Mouse (Mus musculus): Measurements from ENCODE around the gene Olfr9. TPM values are rescaled to one million over a fixed set of nuclear protein-coding genes. Genes with fewer than 3 reads are reported as not detected.
"Not testable (repeated sequence)": the region's sequence is repeated elsewhere in the genome, so short reads cannot be mapped to it uniquely, and the experiment has no call there.

Olfr9 gene
- total RNA-seq (2021): not detected
- long read RNA-seq, experiment 1: 0 reads
- long read RNA-seq, experiment 2: 0 reads

DNA sequence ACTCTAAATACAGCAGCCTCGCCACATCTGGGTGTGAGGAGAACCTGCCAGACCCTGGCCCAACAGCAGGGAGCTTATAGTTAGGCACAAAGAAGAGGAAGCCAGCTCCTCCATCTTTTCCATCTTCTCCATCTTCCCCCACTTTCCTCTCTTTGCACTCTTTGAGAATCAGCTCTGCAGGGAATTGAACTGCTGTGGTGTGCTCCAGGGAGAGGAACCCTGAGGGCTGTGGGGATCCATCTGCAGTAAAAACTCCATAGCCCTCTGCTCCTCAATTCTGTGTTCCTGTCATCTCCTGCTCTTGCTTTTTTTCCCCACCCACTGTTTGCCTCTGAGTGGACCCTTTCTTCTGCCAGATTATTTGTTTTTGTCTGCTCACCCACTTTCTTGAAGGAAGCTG lies at the start of gene Olfr9:
Gene Olfr9, plus strand, starts transcription at position 301 of the 400 bp plus-strand sequence.
- not testable (repeated sequence) for DNase-seq (ENCODE audit: low spot score in 2 of 2)

DNA sequence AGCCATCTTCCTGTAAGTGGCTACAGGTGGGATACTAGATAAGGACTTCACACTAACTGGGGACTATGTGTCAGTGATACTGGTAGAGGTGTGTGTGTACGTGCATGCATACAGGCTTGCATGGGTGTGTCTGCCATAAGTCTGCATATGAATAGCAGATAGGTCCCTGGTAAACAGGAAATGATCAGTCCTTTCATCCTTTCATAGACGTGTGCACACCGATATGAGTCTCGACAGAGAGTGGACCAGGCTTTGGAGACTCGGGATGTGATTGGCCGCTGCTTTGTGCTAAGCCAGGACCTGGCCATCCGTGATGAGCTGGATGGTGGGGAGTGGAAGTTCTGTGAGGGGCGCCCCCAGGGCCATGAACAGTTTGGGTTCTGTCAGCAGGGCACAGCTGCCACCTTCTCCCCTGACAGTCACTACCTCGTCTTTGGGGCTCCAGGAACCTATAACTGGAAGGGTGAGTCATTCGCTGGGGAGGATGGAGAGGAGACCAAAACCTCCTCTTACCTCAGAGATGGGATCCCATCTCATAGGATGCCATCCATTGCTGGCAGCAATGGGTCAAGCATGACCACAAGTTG lies 48.7 kb upstream of the Olfr9 start:
- DNase-seq (ENCODE audit: low spot score in 2 of 2): no peak

DNA sequence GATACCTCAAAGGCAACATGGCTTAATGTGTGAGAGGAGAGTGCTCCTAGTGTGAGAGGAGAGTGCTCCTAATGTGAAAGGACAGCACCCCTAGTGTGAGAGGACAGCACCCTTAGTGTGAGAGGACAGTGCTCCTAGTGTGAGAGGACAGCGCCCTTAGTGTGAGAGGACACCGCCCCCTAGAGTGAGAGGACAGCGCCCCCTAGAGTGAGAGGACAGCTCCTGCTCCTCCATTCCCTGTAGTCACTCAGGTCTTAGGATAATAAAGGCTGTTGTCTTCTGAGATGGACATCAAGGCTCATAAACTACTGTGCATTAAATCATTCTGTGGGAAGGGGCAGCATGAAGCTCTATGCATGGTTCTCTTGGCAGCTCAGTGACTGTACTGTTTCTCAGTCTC lies 43.6 kb upstream of the Olfr9 start:
- peak; percentile 20 to 40 for DNase-seq (ENCODE audit: low spot score in 2 of 2)

DNA sequence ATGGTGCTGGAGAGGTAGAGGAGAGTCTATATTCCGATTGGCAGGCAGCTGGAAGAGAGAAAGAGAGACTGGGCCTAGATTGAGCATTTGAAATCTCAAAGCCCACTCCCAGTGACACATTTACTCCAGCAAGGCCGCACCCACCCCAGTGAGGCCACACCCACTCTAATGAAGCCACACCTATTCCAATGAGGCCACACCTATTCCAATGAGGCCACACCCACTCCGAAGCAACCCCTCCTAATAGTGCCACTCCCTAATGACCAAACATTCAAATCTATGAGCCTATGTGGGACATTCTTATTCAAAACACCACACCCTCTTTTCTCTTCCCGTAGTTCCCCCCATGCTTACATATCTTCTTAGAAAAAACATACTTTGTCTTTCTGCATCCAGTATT lies 41.7 kb upstream of the Olfr9 start:
- no peak for DNase-seq (ENCODE audit: low spot score in 2 of 2)

DNA sequence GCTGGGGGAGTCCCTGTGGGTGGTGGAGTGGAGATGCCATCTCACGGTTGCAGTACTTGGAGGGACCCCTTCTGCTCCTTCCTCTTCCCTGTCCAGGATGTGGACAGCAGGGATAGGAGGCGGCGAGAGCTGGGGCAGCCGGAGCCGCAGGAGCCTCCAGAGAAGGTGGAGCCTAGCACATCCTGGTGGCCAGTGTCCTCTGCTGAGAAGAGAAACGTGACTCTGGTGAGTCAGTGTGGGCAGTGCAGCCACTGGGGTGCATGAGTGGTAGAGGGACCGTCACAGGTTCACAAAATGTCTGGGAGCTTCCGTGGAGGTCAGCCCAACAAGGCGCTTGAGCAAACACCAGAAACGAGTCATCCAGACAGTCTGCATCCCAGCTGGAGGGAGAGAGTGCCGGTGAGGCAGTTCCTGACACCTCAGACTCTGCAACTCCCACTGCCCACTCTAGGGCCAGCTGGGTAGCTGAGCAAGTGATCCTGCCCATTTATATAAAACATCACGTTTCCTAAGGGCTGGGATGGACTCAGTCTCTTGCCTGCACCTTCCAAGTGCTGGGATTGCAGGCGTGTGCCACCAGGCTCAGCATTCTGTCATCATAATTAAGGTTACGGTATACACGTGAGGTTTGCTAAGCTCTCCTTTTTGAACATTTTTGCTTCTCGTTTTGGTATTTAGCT lies 38.9 kb upstream of the Olfr9 start:
- no peak for DNase-seq (ENCODE audit: low spot score in 2 of 2)

DNA sequence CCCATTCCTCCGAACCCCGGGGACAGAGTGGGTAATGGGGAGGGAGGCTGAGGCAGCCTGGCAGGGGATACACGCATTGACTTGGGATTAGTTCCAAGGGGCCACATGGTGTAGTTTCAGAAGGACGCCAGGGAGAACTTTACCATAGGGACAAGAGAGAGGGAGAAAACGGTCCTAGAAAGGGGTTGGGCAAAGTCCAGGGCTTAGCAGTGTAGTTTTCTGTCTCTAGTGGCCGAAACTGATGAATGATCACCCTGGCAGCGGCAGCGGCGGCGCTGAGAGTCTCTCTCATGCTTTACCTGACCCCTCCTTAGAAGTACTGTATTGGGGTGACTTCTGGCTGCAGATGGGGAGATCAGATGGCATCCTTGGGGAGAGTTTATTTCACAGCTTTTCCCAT lies 30.9 kb upstream of the Olfr9 start:
- no peak for DNase-seq (ENCODE audit: low spot score in 2 of 2)

DNA sequence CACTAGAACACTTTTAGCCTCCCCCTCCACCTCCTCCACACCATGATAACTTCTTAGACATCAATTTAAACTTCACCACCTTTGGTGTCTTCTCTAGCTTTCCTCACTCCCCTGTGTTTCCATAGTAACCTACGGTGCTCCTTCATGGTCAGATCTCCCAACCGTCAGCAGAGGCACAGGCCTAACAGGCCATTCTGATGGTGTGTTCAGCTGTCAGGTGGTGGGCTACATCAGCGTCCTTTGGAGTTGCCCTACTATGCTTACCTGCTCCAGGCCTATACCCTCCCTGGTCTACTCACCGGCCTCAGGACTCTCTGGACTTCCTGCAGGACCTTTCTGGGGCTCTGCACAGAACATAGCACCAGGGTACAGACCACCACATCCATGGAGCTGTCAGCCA lies 29.1 kb upstream of the Olfr9 start:
- DNase-seq (ENCODE audit: low spot score in 2 of 2): no peak

DNA sequence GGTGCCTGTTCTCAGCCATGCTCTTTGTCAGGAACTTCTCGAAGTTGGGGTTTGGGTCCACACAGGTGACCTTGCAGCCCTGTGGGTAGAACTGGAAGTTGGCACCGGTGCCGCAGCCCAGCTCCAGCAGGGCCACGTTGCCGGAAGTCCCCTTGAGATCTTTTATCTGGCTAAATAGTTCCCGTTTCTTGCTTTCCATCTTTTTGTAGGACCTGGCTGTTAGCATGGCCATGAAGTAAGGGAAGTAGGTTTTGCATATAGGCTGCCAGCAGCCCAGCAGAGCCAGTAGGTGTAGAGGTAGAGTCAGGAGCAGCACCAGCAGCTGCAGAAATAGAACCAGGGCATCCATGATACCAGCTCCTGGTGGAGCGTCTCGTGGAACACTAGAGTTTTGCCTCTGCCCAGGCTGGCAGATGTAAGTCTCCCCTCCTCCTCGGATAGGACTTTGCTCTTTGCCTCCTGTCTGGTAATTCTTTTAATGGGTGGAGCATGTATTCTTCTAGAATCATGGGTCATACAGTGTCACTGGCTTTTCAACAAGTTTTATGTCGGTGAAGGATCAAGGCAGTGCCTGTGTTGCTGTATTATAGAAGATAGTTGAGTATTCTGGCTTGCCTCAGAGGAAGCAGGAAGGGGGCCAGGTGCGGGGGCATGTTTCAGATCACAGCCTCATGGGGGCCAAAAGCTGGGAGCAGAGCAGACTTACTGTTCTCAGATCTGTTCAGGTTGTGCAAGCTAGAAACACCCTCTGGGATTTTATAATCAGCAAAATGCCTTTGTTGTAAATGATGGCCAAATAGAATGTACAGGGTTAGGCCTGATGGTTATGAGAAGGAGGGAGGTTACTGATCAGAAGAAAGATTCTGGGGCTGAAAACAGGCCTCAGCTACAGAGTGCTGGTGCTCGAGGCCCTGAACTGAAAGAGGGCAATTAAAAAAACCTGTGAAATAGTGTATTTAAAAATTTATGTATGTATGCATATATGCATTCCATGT lies 28.3 kb upstream of the Olfr9 start, which contains the start of gene Mettl7b:
Gene Mettl7b, minus strand, starts transcription at position 399 of the 995 bp plus-strand sequence.
- DNase-seq (ENCODE audit: low spot score in 2 of 2): no peak

DNA sequence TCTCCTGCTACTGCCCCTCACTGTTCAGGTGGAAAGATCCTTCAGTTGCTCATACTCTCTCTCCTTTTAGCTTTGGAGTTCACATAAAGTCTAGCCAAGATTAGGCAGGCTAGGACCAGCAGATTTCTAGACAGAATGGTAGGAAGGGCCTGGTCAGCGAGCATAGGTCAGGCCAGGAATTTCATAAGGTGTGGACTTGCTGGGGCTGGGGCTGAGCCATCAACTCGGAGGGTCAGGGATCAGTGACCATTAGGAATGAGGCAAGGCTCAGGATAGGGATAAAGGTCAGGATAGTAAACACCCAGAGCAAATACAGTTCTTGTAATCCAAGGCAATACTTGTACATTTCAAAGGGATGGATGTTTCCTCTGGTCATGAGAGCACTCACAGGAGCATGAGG lies 24.3 kb upstream of the Olfr9 start:
- DNase-seq (ENCODE audit: low spot score in 2 of 2): no peak

DNA sequence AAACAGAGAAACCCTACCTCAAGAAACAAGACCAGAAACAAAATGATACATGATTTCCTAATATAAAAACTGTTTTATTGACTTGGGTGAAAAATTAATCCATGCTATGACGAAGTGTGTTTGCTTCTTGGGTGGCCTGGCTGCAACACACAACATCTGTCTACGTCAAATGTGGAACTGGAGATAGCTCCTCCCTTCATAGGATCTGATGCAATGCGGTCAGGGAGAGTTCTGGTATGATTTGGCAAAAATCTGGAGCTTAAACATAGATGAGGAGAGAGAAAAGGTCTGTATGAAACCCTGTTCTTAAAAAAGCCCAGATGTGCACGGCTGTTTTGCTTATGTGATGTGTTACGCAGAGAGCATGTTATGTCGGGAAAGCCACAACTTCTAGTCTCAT lies 23.4 kb upstream of the Olfr9 start:
- no peak for DNase-seq (ENCODE audit: low spot score in 2 of 2)

DNA sequence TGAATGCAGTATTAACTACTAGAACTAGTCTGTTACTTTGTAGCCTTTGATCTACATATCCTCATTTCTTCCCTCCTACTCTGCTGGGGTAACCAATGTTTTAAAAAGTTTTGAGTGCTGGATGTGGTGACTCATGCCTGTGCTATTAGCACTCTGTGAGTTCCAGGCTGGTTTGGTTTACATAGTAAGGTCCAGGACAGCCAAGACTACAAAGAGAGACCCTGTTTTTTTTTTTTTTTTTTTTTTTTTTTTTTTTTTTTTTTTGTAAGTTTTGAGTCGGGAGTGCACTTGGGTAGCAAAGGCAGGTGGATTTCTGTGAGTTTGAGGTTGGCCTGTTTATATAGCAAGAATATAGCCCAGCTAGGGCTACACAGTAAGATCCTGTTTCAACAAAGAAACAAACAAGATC lies 20.9 kb upstream of the Olfr9 start:
- no peak for DNase-seq (ENCODE audit: low spot score in 2 of 2)

DNA sequence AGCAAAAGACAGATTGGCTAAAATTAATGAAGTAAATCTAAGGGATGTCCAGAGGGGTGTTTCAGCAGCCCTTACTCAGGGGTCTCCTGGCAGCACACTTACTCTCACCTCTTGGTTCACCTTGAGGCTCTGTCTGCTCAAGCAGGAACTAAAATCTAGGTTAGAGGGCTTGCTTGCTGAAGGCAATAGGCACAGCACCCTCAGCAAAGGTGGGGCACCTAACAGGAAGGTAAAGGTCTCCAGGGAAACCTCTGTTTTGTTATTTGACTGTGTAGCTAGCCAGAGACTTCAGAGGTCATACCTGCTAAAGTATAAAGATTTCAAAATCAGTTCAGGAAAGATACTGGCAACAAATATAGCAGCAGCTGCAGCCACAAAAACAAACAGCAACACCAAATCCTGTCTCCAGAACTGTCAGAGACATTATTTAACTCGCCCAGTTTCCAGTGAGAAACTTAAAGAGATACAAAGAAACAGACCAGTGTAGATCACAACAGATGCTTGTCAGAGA lies 18.4 kb upstream of the Olfr9 start:
- DNase-seq (ENCODE audit: low spot score in 2 of 2): no peak

DNA sequence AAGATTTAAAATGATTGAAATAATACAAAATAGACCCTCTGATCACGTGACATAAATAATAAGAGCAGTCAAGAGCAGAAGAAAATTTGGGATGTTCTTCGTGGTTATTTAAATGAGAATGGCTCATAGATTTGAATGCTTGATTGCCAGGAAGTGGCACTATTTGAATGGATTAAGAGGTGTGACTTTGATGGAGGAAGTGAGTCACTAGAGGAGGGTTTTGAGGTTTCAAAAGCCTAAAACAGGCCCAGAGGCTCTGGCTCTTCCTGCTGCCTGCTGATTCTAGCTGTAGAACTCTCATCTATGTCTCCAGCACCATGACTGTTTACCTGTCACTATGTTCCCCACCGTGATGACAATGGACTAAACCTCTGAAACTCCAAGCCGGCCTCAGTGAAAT lies 16.4 kb upstream of the Olfr9 start:
- no peak for DNase-seq (ENCODE audit: low spot score in 2 of 2)

DNA sequence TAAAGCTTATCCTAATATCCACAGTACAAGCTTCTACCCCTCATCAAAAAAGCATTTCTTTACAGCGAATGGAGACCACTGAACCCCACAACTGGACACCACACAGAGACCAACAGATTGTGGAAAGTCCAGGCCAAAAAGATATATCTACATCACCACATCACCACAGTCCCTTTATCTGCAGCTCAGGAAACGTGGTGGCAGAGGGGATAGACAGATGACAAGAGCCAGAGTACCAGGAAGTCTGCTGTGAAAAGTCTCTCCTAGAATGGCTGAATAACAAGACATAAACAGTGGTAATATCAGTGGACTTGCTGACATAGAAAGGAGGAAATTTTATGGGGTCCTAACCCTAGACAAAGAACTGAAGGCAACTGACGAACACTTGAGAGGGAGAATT lies 12.8 kb upstream of the Olfr9 start:
- DNase-seq (ENCODE audit: low spot score in 2 of 2): no peak

DNA sequence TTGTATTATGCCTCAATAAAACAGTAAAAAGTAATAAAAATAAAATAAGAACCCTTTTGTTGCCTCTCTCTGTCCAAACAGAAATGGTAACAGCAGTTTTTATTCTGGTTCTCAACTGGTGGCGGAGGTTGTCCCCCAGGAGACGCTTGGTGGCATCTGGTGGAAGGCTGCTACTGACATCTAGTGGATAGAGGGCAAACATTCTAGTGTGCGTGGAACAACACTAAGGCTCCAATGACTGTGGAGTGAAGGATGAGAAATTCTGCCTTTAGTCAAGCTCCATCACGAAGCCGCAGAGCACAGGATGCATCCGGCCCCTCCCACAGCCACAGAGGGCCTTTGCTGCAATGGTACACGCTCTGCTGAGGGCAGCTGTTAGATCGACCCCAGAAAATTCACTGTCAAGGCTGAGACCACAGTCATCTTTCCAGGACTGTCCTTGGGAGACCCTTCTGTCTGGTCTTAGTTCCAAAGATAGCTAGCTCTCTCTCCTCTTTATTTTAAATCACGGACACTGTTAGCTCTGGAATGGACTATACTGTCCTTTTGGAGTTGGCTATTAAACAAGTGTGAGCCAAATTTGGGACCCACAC lies 11.6 kb upstream of the Olfr9 start:
- peak; percentile 21 to 24 for DNase-seq (ENCODE audit: low spot score in 2 of 2)

DNA sequence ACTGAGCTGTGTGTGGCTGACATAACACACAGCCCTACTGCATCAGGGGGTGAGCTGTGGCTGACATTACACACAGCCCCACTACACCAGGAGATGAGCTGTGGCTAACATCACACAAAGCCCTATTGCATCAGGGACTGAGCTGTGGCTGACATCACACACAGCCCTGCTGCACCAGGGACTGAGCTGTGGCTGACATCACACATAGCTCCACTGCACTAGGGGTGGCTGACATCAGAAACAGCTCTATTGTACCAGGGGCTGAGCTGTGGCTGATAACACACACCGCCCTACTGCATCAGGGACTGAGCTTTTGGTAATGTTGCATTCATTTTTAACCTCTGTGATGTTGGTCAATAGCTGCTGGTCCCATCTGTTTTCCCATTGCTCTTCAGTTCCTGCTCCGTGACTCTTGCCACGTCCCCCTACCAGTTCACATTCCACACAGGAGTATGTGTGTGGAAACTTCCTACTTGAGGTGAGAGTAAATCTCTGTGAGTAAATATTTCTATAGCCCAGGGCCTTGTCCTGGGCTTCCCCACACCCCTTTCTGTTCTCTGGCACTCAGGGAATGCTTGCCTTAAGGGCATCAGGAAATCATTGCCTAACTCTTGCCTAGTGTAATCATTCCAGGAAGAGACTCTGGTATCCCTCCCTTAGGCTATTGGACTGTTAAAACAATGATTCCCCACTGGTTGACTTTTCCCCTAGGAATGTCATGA lies 8.4 kb upstream of the Olfr9 start:
- no peak for DNase-seq (ENCODE audit: low spot score in 2 of 2)

DNA sequence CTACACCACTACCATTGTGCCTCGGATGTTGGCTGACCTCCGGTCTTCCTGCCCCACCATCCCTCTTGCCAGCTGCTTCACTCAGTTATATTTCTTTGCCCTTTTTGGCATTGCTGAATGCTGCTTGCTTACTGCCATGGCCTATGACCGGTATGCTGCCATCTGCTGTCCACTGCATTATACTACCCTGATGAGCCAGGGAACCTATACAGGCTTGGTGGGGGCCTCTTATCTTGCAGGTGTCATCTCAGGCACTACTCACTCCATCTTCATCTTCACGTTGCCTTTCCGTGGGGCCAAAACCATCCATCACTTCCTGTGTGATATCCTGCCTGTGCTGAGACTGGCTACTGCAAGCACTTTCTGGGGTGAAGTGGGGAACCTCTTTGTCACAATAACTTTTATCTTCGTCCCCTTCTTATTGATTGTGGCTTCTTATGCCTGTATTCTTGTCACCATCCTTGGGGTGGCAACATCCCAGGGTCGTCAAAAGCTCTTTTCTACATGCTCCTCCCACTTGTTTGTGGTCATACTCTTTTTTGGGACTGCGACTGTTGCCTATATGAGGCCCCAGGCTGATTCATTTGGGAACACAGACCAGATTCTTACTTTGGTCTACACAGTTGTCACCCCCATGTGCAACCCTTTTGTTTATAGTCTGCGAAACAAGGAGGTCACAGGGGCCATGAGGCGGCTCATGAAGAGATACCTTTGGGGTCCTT lies 1.1 kb downstream of the Olfr9 start:
- DNase-seq (ENCODE audit: low spot score in 2 of 2): not testable (repeated sequence)

DNA sequence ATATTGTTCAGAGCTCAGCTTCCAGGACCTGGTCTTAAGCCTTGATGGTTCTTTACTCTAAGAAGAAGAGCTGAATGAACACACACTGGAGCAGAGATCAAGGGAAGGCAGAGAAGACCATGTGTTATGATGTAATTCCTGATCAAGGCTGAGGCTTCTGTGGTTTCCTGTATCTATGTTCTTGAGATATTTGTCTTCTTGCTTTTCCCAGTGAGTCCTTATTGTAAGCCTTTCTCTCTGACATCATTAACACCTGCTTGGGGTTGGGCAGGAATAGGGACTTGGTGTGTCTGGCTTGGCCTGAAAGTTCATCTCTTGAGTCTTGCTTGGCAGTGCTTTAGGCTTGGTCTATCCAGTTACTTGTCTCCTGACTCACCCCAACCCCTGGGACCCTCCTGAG lies 1.8 kb downstream of the Olfr9 start:
- DNase-seq (ENCODE audit: low spot score in 2 of 2): no peak

DNA sequence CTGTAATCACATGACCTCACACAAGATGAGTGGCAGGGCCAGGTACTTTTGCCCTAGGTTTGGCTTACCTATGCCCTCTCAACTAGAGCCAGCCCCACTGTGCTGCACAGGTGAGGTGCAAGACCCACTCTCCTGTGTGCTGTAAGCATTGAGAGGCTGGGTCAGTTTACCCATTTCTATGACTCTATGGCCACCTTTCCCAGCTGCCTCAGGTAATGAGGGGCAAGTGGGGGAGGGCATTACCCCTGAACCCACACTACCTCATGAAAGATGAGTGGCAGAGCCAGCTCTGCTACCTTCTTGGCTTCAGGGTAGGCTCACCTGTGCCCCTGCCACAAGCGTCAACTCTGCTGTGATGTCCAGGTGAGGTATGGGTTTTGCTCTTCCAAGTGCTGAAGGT lies 6.6 kb downstream of the Olfr9 start:
- DNase-seq (ENCODE audit: low spot score in 2 of 2): no peak

DNA sequence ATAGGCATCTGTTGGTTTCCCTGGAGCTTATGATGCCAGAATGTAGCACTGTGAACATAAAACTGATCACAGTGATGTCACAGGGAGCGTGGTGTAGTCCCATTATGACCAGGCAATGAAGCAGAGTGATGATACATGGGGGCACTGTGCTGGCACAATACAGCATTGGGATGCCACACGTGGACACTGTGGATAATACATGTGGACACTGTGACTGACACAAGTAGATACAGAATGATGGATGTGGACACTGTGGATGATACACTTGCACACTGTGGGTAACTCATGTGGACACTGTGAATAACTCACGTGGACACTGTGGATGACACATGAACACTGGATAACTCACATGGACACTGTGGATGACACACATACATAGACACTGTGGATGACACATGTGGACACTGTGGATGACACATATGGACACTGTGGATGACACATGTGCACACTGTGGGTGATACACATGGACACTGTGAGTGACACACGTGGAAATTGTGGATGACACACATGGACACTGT lies 7.4 kb downstream of the Olfr9 start:
- no peak for DNase-seq (ENCODE audit: low spot score in 2 of 2)

Measured in adrenal gland, adult 18-20 months (tissue).